7 mouse cellular contexts compared by ENCODE assay signal in the genomic region with DNA sequence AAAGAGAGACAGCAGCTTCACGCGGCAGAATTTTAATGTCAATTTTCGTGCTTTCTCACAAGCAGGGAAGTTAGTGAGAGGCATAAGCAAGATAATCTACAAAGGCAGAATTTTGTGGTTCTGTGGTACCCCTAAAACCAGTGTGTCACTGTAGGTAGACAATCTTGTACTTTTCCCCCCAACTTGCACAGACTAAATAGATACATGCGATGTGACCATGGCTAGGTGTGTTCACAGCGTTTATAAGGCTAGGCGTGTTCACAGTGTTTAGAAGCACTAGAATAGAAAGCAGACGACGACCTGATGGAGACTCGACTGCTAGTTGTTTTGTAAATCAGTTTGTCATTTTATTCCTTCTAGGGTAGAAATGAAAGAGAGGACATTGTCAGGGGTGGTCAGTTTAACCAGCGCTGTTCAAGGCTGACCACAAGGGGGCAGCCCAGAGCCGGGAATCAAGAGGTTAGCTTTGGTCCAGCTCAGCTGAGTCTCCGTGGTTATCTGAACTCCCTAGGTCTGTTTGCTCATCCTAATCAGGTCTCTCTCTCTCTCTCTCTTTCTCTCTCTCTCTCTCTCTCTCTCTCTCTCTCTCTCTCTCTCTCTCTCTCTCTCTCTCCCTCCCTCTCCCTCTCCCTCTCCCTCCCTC. TPM values are rescaled to one million over a fixed set of nuclear protein-coding genes. Genes with fewer than 3 reads are reported as not detected.
A peak's percentile ranks its signal among the peaks of the same experiment; 100 is the strongest.
DNase-seq lines count a peak whose midpoint lies in the region; ATAC-seq and TF ChIP-seq lines count a peak whose summit lies in the region.

No protein-coding gene starts in this region.

- no peaks in the 10 kb centered on the region for H3K27me3 ChIP-seq in limb, embryonic 14.5 days (ENCODE audit: control insufficient read depth, insufficient read depth, low read length)
- H3K27me3 ChIP-seq in midbrain, postnatal 0 days (ENCODE audit: insufficient read depth, low read length), result no peaks in the 10 kb centered on the region
- H3K27me3 ChIP-seq in spleen, adult 2 months (ENCODE audit: control insufficient read depth, insufficient read depth, low read length), result no peaks in the 10 kb centered on the region

- no peak overlapping the region for H3K9ac ChIP-seq in limb, embryonic 14.5 days (ENCODE audit: low read depth, low read length, severe bottlenecking)
- no peak overlapping the region for H3K9ac ChIP-seq in midbrain, postnatal 0 days (replicated peaks; ENCODE audit: low read length, poor library complexity, severe bottlenecking)

- DNase-seq in adipocyte (ENCODE audit: low spot score), result peak; percentile 86
- DNase-seq in cerebellum, postnatal 10 days, result peak; percentile 93 to 94
- DNase-seq in gastrocnemius, adult 18-20 months (ENCODE audit: low spot score), result peak; percentile 79
- peak; percentile 39 for DNase-seq in kidney, adult 11 months
- peak; percentile 86 for DNase-seq in limb, embryonic 14.5 days (ENCODE audit: low spot score)
- DNase-seq in midbrain, postnatal 0 days (ENCODE audit: low spot score), result peak; percentile 87
- peak; percentile 12 to 62 for DNase-seq in spleen, adult 2 months (ENCODE audit: low read depth in 1 of 2, low spot score in 2 of 2)

- no peak overlapping the region for H3K4me2 ChIP-seq in limb, embryonic 14.5 days (replicated peaks; ENCODE audit: low read depth, low read length, severe bottlenecking)
- no peak overlapping the region for H3K4me2 ChIP-seq in midbrain, postnatal 0 days (ENCODE audit: low read depth, low read length, poor library complexity, severe bottlenecking)

- H3K27ac ChIP-seq in limb, embryonic 14.5 days (replicated peaks; ENCODE audit: low read depth, low read length), result no peak overlapping the region
- no peak overlapping the region for H3K27ac ChIP-seq in midbrain, postnatal 0 days (ENCODE audit: low read depth, low read length)
- no peak overlapping the region for H3K27ac ChIP-seq in spleen, adult 2 months (ENCODE audit: insufficient read depth, low read length)

- H3K4me1 ChIP-seq in limb, embryonic 14.5 days (ENCODE audit: control insufficient read depth, insufficient read depth, low read length), result no peaks in the 10 kb centered on the region
- H3K4me1 ChIP-seq in midbrain, postnatal 0 days (ENCODE audit: insufficient read depth, low read length), result no peaks in the 10 kb centered on the region
- no peaks in the 10 kb centered on the region for H3K4me1 ChIP-seq in spleen, adult 2 months (ENCODE audit: control insufficient read depth, insufficient read depth, insufficient read length)

- H3K9me3 ChIP-seq in limb, embryonic 14.5 days (ENCODE audit: control insufficient read depth, low read length), result no peaks in the 10 kb centered on the region
- H3K9me3 ChIP-seq in midbrain, postnatal 0 days (ENCODE audit: low read length), result no peaks in the 10 kb centered on the region

- peak; percentile 67; the same call in 1 of the 2 replicates for ATAC-seq in limb, embryonic 14.5 days (ENCODE audit: low FRiP score, low read depth)
- no peak for ATAC-seq in midbrain, postnatal 0 days (ENCODE audit: low FRiP score)

- peak; percentile 88 for TF ChIP-seq CTCF in midbrain, postnatal 0 days (IDR thresholded peaks at IDR 0.05)
- TF ChIP-seq CTCF in spleen, adult 2 months (IDR thresholded peaks at IDR 0.05; ENCODE audit: extremely low read depth, insufficient read depth, insufficient read length, insufficient replicate concordance), result peak; percentile 87

- no peak for TF ChIP-seq POLR2A in limb, embryonic 14.5 days (IDR thresholded peaks at IDR 0.05; ENCODE audit: borderline replicate concordance, extremely low read depth, insufficient read depth, insufficient read length)
- TF ChIP-seq POLR2A in spleen, adult 2 months (IDR thresholded peaks at IDR 0.05; ENCODE audit: low read depth, low read length), result no peak

- H3K36me3 ChIP-seq in limb, embryonic 14.5 days (ENCODE audit: control insufficient read depth, insufficient read depth, low read length), result no peaks in the 10 kb centered on the region
- no peaks in the 10 kb centered on the region for H3K36me3 ChIP-seq in midbrain, postnatal 0 days (ENCODE audit: insufficient read depth, low read length)
- no peaks in the 10 kb centered on the region for H3K36me3 ChIP-seq in spleen, adult 2 months (ENCODE audit: control insufficient read depth, insufficient read depth, low read length)

- no peak overlapping the region for H3K4me3 ChIP-seq in limb, embryonic 14.5 days (replicated peaks; ENCODE audit: low read length)
- H3K4me3 ChIP-seq in midbrain, postnatal 0 days (ENCODE audit: low read depth, low read length), result no peak overlapping the region
- H3K4me3 ChIP-seq in spleen, adult 2 months (ENCODE audit: extremely low read depth, insufficient read depth, insufficient read length), result no peak overlapping the region

- 35% methylated on average over 12 of the region's 12 CpGs for WGBS in limb, embryonic 14.5 days
- 35% methylated on average over 12 of the region's 12 CpGs for WGBS in midbrain, postnatal 0 days
- WGBS in spleen, adult 2 months, result 41% methylated on average over 12 of the region's 12 CpGs

RNA-seq across cellular contexts. Expression of a gene that starts 27.9 kb away (rescaled TPM):
- total RNA-seq in gastrocnemius, adult 18-20 months (2021), result 10 to 100 TPM; 37.9 to 45.8 TPM
- polyA plus RNA-seq in limb, embryonic 14.5 days (2012; rRNA removed), result 42.1 and 46.9 TPM in 2 replicates
- polyA plus RNA-seq in limb, embryonic 14.5 days (2014; fragmentation: Nextera tagmentation; extraction: Ambion mirVana), result 52.3 and 61.5 TPM in 2 replicates
- total RNA-seq in midbrain, postnatal 0 days (2014; rRNA removed), result 35.0 and 36.3 TPM in 2 replicates
- 19.0 and 19.9 TPM in 2 replicates for polyA plus RNA-seq in midbrain, postnatal 0 days (2015; fragmentation: Nextera tagmentation; extraction: Ambion mirVana)
- 22.8 and 23.9 TPM in 2 replicates for polyA plus RNA-seq in spleen, adult 2 months (2012; rRNA removed)

Comparison
In these comparisons a context has a peak if more than half of its experiments do, and no peak if none do; other contexts are left out.
1. DNase-seq: peak in every context shown above with its lines; median percentile 94 in cerebellum, postnatal 10 days; 87 in midbrain, postnatal 0 days; 86 in adipocyte; 86 in limb, embryonic 14.5 days; 79 in gastrocnemius, adult 18-20 months; 39 in kidney, adult 11 months; 37 in spleen, adult 2 months.